Mouse (Mus musculus) cerebellum, adult 2 months (tissue): ENCODE data around the gene Phlpp1. TPM values are rescaled to one million over a fixed set of nuclear protein-coding genes. Genes with fewer than 3 reads are reported as not detected.

Experiments
- DNase-seq, 2 experiments: peaks; one replicate each; pipeline ENCODE4 v3.0.0; 2021
- H3K27ac ChIP-seq: fragments of 200-500 bp; 2 replicates; pipeline ENCODE4 v1.5.1; 2012; ENCODE audit warnings: low read length, control low read depth, inconsistent platforms; ENCODE audit not compliant: insufficient read depth
- H3K27me3 ChIP-seq: fragments of 200-500 bp; 2 replicates; pipeline ENCODE4 v1.6.1; 2012; ENCODE audit warnings: inconsistent platforms, mild to moderate bottlenecking, low read length, moderate library complexity; ENCODE audit not compliant: control insufficient read depth, insufficient read depth
- H3K4me1 ChIP-seq: fragments of 200-500 bp; 2 replicates; pipeline ENCODE4 v1.6.1; 2011; ENCODE audit warnings: low read length; ENCODE audit not compliant: control insufficient read depth, insufficient read depth
- H3K4me3 ChIP-seq: fragments of 200-500 bp; replicated peaks from 2 replicates; pipeline ENCODE3; 2011; ENCODE audit warnings: mild to moderate bottlenecking, low read depth, low read length, control low read depth; ENCODE audit not compliant: insufficient read depth
- CTCF ChIP-seq: fragments of 200-500 bp; IDR thresholded peaks from 2 replicates; pipeline ENCODE4 v1.5.1; 2011; ENCODE audit warnings: low read depth, mild to moderate bottlenecking, control low read depth, low read length, moderate library complexity, borderline replicate concordance; ENCODE audit not compliant: insufficient read depth
- POLR2A ChIP-seq: fragments of 200-500 bp; IDR thresholded peaks from 2 replicates; pipeline ENCODE4 v1.6.1; 2011; ENCODE audit warnings: low read length, control low read depth, borderline replicate concordance; ENCODE audit not compliant: insufficient read depth
- WGBS: fragments of 180-500 bp; shearing (Covaris S2); methylation state at CpG from one replicate; pipeline ENCODE4 v1.1.7; 2018; 5-methylcytosine and 5-hydroxymethylcytosine counted together
- polyA plus RNA-seq: library from polyadenylated mRNA; depleted of rRNA; stranded (reverse); fragments of >200 nt; gene quantifications from 2 replicates; pipeline ENCODE4 v1.2.3, GENCODE M21; 2012

Gene Phlpp1
- polyA plus RNA-seq, 1 experiment = 59.2 TPM

DNA sequence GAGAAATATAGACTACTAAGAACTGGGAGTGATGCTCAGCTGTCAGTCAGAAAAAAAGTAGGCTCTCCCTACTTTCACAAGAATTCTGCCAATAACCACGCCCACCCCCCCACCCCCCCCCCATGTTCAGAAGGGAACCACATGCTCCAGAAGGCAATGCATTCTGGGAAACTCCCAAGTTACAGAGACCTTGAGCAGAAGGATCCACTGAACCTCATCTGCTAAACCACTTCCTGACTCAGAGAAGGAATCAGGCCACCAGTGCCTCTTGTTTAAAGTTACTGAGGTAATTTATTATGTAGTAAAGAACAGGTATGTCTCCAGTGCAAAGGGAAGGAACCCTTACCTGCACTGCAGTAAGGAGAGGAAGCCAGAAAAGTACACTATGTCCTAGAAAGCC, 26.5 kb upstream of the Phlpp1 start:
- DNase-seq = no peak
- 56% methylated on average over 1 of the region's 1 CpGs for WGBS
- H3K4me1 ChIP-seq = no peaks in the 10 kb centered on the region

GRCm38 (mm10) chr1:106145565-106146190, 25.9 kb upstream of the Phlpp1 start:
- no peak for DNase-seq
- H3K4me3 ChIP-seq = no peak overlapping the region
- H3K4me1 ChIP-seq = no peaks in the 10 kb centered on the region; the same call in 1 of the 2 replicates
- H3K27ac ChIP-seq = no peak overlapping the region
- 83% methylated on average over 4 of the region's 4 CpGs for WGBS
- no peak for TF ChIP-seq CTCF
- TF ChIP-seq POLR2A = no peak
- H3K27me3 ChIP-seq = no peaks in the 10 kb centered on the region

More for the DNA sequence above, 26.5 kb upstream of the Phlpp1 start:
- Histone ChIP-seq H3K4me3 (no peak overlapping the region), H3K27me3 (no peaks in the 10 kb centered on the region), H3K27ac (no peak overlapping the region)
- TF ChIP-seq POLR2A = no peak
- TF ChIP-seq CTCF = no peak

DNA sequence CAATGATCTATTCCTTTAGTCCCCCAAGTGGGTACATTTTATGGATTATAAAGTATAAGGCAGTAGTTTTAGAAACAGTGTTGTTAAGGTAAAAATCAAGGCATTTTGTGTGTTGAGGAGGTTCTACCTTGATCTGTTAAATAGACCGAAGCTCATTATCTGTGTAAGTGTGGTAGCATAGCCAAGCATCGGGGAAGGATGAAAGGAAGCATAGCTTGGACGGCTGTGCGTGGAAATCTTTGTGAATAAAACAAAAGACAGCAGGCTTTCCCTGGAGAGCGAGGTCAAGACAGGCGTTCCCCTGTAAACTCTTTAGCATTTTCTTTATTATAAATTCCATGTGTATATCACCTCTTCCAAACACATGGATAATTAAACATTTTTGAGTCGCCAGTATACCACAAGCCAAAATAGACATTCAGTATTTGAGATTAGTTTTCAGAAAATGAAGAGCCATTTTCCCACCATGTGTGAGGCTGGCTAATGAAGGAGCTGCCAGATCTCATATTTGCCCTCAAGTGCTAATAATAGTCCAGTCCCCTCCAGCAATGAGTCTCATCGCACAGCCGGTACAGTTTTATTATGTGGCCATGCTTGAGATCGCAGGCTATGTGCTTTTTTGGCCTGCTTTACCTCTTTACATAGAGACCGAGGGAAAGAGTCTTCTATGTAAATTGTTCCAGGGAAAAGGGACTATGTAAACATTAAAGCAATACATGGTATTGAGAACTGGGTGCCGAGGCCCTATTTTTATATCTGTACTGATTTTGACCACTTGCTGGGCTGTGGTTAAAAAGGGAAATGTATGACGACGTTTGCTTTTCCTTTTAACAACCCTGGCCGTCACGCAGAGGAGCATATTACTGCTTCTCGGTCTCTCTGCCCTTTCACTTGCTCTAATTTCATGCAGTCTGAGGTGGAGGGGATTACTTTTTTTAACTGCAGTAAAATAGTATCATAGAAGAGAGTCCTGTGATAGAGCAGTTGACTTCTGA, 22.9 kb upstream of the Phlpp1 start:
- DNase-seq = peak in 1 of 2 experiments; percentile 36
- 31% methylated on average over 17 of the region's 17 CpGs for WGBS
- H3K4me3 ChIP-seq = no peak overlapping the region
- peaks cover 3% of the 10 kb centered on the region; the same call in 1 of the 2 replicates for H3K4me1 ChIP-seq
- no peaks in the 10 kb centered on the region for H3K27me3 ChIP-seq
- TF ChIP-seq CTCF (no peak), POLR2A (no peak)
- no peak overlapping the region for H3K27ac ChIP-seq

DNA sequence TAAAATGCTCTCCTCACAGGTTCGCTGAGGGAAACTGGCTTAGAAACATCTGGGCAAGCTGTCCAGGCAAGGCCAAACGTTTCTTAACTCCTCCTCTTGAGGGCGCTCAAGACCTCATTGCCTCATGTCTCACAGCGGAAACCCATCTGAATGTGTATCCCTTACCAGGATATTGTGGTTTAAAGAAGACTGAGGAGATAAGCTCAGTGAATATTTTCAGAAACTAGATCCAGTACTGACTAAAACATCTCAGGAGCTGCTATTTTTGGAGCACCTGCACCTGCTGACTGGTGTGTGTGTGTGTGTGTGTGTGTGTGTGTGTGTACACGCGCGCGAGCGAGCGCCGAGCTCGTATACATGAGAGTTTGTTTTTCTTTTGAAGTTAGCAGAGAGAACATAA, 19.7 kb upstream of the Phlpp1 start:
- 87% methylated on average over 12 of the region's 12 CpGs for WGBS
- no peak for TF ChIP-seq POLR2A
- no peak for TF ChIP-seq CTCF
- Histone ChIP-seq H3K27me3 (no peaks in the 10 kb centered on the region), H3K4me3 (no peak overlapping the region), H3K27ac (no peak overlapping the region), H3K4me1 (peaks cover 3% of the 10 kb centered on the region; the same call in 1 of the 2 replicates)
- no peak for DNase-seq

- Histone ChIP-seq H3K27ac (no peak overlapping the region), H3K27me3 (no peaks in the 10 kb centered on the region), H3K4me1 (peaks cover 3% of the 10 kb centered on the region; the same call in 1 of the 2 replicates), H3K4me3 (no peak overlapping the region)
- no peak for TF ChIP-seq POLR2A
- TF ChIP-seq CTCF = no peak
- no peak for DNase-seq
Observed at GRCm38 (mm10) chr1:106152742-106153141, 18.8 kb upstream of the Phlpp1 start.

- peaks cover 3% of the 10 kb centered on the region; the same call in 1 of the 2 replicates for H3K4me1 ChIP-seq
- no peaks in the 10 kb centered on the region for H3K27me3 ChIP-seq
- peak overlapping the region; percentile 64; the same call in 1 of the 2 replicates for H3K27ac ChIP-seq
- no peak for TF ChIP-seq CTCF
- TF ChIP-seq POLR2A = no peak
- no peak for DNase-seq
- H3K4me3 ChIP-seq = no peak overlapping the region
- 72% methylated on average over 7 of the region's 7 CpGs for WGBS
Observed at GRCm38 (mm10) chr1:106154590-106154989, 17.0 kb upstream of the Phlpp1 start.

DNA sequence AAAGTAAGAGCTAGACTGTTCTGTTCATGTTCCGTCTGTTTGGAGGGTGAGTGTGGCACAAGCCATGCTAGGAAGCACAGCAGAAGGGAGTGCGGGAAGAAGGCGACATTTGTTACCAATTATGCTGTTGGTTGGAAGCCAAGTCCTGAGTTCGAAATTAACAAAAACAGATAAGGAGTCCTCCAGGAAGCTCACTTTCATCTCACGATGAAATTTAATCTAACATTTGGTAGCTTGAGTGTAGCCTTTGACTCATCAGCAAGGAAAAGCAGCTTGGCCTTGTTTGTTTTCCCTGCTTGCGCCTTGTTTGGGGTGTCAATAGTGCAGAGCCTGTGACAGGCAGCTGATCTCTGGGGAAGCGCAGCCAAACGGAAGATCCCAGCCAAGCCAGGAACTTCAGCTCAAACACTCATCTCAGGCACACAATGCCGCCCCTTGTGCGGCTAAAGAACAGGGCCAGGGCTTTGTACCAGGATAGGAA, 16.4 kb upstream of the Phlpp1 start:
- no peak overlapping the region for H3K4me3 ChIP-seq
- peak overlapping the region; percentile 64; the same call in 1 of the 2 replicates for H3K27ac ChIP-seq
- WGBS = 34% methylated on average over 10 of the region's 10 CpGs
- peaks cover 3% of the 10 kb centered on the region; the same call in 1 of the 2 replicates for H3K4me1 ChIP-seq
- no peak for TF ChIP-seq CTCF
- TF ChIP-seq POLR2A = no peak
- H3K27me3 ChIP-seq = no peaks in the 10 kb centered on the region
- peak; percentile 35 to 62 for DNase-seq
